Mouse (Mus musculus): Measurements from ENCODE around the gene Zcchc3. TPM values are rescaled to one million over a fixed set of nuclear protein-coding genes. Genes with fewer than 3 reads are reported as not detected.

Gene Zcchc3
- polyA plus RNA-seq, 1 experiment from 2014 or later, result 19.9 TPM

GRCm38 (mm10) chr2:152375652-152376344 is 39.0 kb downstream of the Zcchc3 start:
- WGBS, result 11% methylated on average over 21 of the region's 21 CpGs
- Histone ChIP-seq H3K4me2 (ENCODE audit: low read depth, low read length) (peak overlapping the region; percentile 23; the same call in 1 of the 2 replicates), H3K9ac (ENCODE audit: low read length) (peak overlapping the region; percentile 40; the same call in 1 of the 2 replicates), H3K27ac (ENCODE audit: low read length) (no peak overlapping the region), H3K9me3 (replicated peaks; ENCODE audit: control insufficient read depth, low read length) (no peaks in the 10 kb centered on the region), H3K36me3 (ENCODE audit: control insufficient read depth, insufficient read depth, low read length) (no peaks in the 10 kb centered on the region), H3K4me1 (ENCODE audit: control insufficient read depth, insufficient read depth, low read length) (no peaks in the 10 kb centered on the region), H3K4me3 (replicated peaks; ENCODE audit: low read length) (no peak overlapping the region), H3K27me3 (ENCODE audit: control insufficient read depth, insufficient read depth, low read length) (peaks cover 16% of the 10 kb centered on the region; the same call in 1 of the 2 replicates)
- no peak for ATAC-seq (ENCODE audit: insufficient read depth, low FRiP score)

GRCm38 (mm10) chr2:152373547-152373946 is 41.3 kb downstream of the Zcchc3 start:
- Histone ChIP-seq H3K9ac (ENCODE audit: low read length) (no peak overlapping the region), H3K4me1 (ENCODE audit: control insufficient read depth, insufficient read depth, low read length) (no peaks in the 10 kb centered on the region), H3K27ac (ENCODE audit: low read length) (no peak overlapping the region), H3K4me2 (ENCODE audit: low read depth, low read length) (no peak overlapping the region), H3K27me3 (ENCODE audit: control insufficient read depth, insufficient read depth, low read length) (peaks cover 16% of the 10 kb centered on the region; the same call in 1 of the 2 replicates), H3K4me3 (replicated peaks; ENCODE audit: low read length) (no peak overlapping the region), H3K36me3 (ENCODE audit: control insufficient read depth, insufficient read depth, low read length) (no peaks in the 10 kb centered on the region), H3K9me3 (replicated peaks; ENCODE audit: control insufficient read depth, low read length) (no peaks in the 10 kb centered on the region)
- 74% methylated on average over 9 of the region's 9 CpGs for WGBS
- no peak for ATAC-seq (ENCODE audit: insufficient read depth, low FRiP score)

GRCm38 (mm10) chr2:152372661-152373060 is 42.2 kb downstream of the Zcchc3 start:
- no peak overlapping the region for H3K4me3 ChIP-seq (replicated peaks; ENCODE audit: low read length)
- no peak for ATAC-seq (ENCODE audit: insufficient read depth, low FRiP score)
- no peak overlapping the region for H3K9ac ChIP-seq (ENCODE audit: low read length)
- H3K27ac ChIP-seq (ENCODE audit: low read length), result no peak overlapping the region
- H3K9me3 ChIP-seq (replicated peaks; ENCODE audit: control insufficient read depth, low read length), result no peaks in the 10 kb centered on the region
- no peak overlapping the region for H3K4me2 ChIP-seq (ENCODE audit: low read depth, low read length)
- WGBS, result 52% methylated on average over 4 of the region's 4 CpGs
- no peaks in the 10 kb centered on the region for H3K36me3 ChIP-seq (ENCODE audit: control insufficient read depth, insufficient read depth, low read length)
- H3K27me3 ChIP-seq (ENCODE audit: control insufficient read depth, insufficient read depth, low read length), result peaks cover 16% of the 10 kb centered on the region; the same call in 1 of the 2 replicates
- no peaks in the 10 kb centered on the region for H3K4me1 ChIP-seq (ENCODE audit: control insufficient read depth, insufficient read depth, low read length)

- Histone ChIP-seq H3K27ac (ENCODE audit: low read length) (no peak overlapping the region), H3K9ac (ENCODE audit: low read length) (no peak overlapping the region), H3K4me1 (ENCODE audit: control insufficient read depth, insufficient read depth, low read length) (no peaks in the 10 kb centered on the region), H3K36me3 (ENCODE audit: control insufficient read depth, insufficient read depth, low read length) (no peaks in the 10 kb centered on the region), H3K27me3 (ENCODE audit: control insufficient read depth, insufficient read depth, low read length) (peaks cover 16% of the 10 kb centered on the region; the same call in 1 of the 2 replicates), H3K9me3 (replicated peaks; ENCODE audit: control insufficient read depth, low read length) (no peaks in the 10 kb centered on the region), H3K4me3 (replicated peaks; ENCODE audit: low read length) (no peak overlapping the region), H3K4me2 (ENCODE audit: low read depth, low read length) (no peak overlapping the region)
- 76% methylated on average over 7 of the region's 7 CpGs for WGBS
- no peak for ATAC-seq (ENCODE audit: insufficient read depth, low FRiP score)
Measured at GRCm38 (mm10) chr2:152372104-152372503, 42.7 kb downstream of the Zcchc3 start.

- H3K4me1 ChIP-seq (ENCODE audit: control insufficient read depth, insufficient read depth, low read length), result no peaks in the 10 kb centered on the region
- H3K4me2 ChIP-seq (ENCODE audit: low read depth, low read length), result peak overlapping the region; percentile 23; the same call in 1 of the 2 replicates
- ATAC-seq (ENCODE audit: insufficient read depth, low FRiP score), result no peak
- no peaks in the 10 kb centered on the region for H3K36me3 ChIP-seq (ENCODE audit: control insufficient read depth, insufficient read depth, low read length)
- no peaks in the 10 kb centered on the region for H3K27me3 ChIP-seq (ENCODE audit: control insufficient read depth, insufficient read depth, low read length)
- H3K27ac ChIP-seq (ENCODE audit: low read length), result no peak overlapping the region
- no peak overlapping the region for H3K4me3 ChIP-seq (replicated peaks; ENCODE audit: low read length)
- H3K9me3 ChIP-seq (replicated peaks; ENCODE audit: control insufficient read depth, low read length), result no peaks in the 10 kb centered on the region
- WGBS, result 28% methylated on average over 14 of the region's 14 CpGs
- H3K9ac ChIP-seq (ENCODE audit: low read length), result no peak overlapping the region
Measured at GRCm38 (mm10) chr2:152368532-152369140, 46.2 kb downstream of the Zcchc3 start.

- Histone ChIP-seq H3K9ac (ENCODE audit: low read length) (no peak overlapping the region; the same call in 1 of the 2 replicates), H3K36me3 (ENCODE audit: control insufficient read depth, insufficient read depth, low read length) (no peaks in the 10 kb centered on the region), H3K27ac (ENCODE audit: low read length) (no peak overlapping the region), H3K4me1 (ENCODE audit: control insufficient read depth, insufficient read depth, low read length) (no peaks in the 10 kb centered on the region), H3K9me3 (replicated peaks; ENCODE audit: control insufficient read depth, low read length) (no peaks in the 10 kb centered on the region), H3K4me2 (ENCODE audit: low read depth, low read length) (no peak overlapping the region), H3K4me3 (replicated peaks; ENCODE audit: low read length) (no peak overlapping the region), H3K27me3 (ENCODE audit: control insufficient read depth, insufficient read depth, low read length) (no peaks in the 10 kb centered on the region)
- ATAC-seq (ENCODE audit: insufficient read depth, low FRiP score), result no peak
- 75% methylated on average over 5 of the region's 5 CpGs for WGBS
Measured at GRCm38 (mm10) chr2:152367917-152368316, 46.9 kb downstream of the Zcchc3 start.

- Histone ChIP-seq H3K27ac (ENCODE audit: low read length) (no peak overlapping the region; the same call in 1 of the 2 replicates), H3K36me3 (ENCODE audit: control insufficient read depth, insufficient read depth, low read length) (no peaks in the 10 kb centered on the region), H3K4me1 (ENCODE audit: control insufficient read depth, insufficient read depth, low read length) (0 out of 2 replicates have a peak, but pooled peaks cover 7% of the 10 kb centered on the region), H3K9ac (ENCODE audit: low read length) (peak overlapping the region; percentile 56; the same call in 1 of the 2 replicates), H3K9me3 (replicated peaks; ENCODE audit: control insufficient read depth, low read length) (no peaks in the 10 kb centered on the region), H3K4me2 (ENCODE audit: low read depth, low read length) (peak overlapping the region; percentile 52), H3K27me3 (ENCODE audit: control insufficient read depth, insufficient read depth, low read length) (no peaks in the 10 kb centered on the region), H3K4me3 (replicated peaks; ENCODE audit: low read length) (peak overlapping the region; percentile 22; the same call in 1 of the 2 replicates)
- ATAC-seq (ENCODE audit: insufficient read depth, low FRiP score), result peak; percentile 49
- 10% methylated on average over 17 of the region's 17 CpGs for WGBS
Measured at GRCm38 (mm10) chr2:152363245-152364147, 51.3 kb downstream of the Zcchc3 start.

Measured in stomach, embryonic 16.5 days (tissue).